Mouse (Mus musculus) midbrain, embryonic 11.5 days (tissue): Measurements from ENCODE around the gene Nbr1. TPM values are rescaled to one million over a fixed set of nuclear protein-coding genes. Genes with fewer than 3 reads are reported as not detected.

Experiments used
- ATAC-seq: fragments of 200-750 bp; cut with Nextera tagmentation; 2 replicates; pipeline ENCODE4 v1.8.0; 2017; ENCODE audit warnings: moderate TSS enrichment, moderate library complexity; ENCODE audit not compliant: low FRiP score
- DNase-seq: peaks from one replicate; pipeline ENCODE4 v3.0.0; 2015; ENCODE audit warnings: low spot score; ENCODE audit errors: missing footprints
- H3K27ac ChIP-seq: fragments of 300-500 bp; sonication (generic); 2 replicates; pipeline ENCODE4 v1.5.1; 2014; ENCODE audit warnings: low read depth, low read length
- H3K27me3 ChIP-seq: fragments of 300-500 bp; sonication (generic); 2 replicates; pipeline ENCODE4 v1.6.1; 2014; ENCODE audit warnings: mild to moderate bottlenecking, low read length, moderate library complexity, mixed read lengths; ENCODE audit not compliant: control insufficient read depth, insufficient read depth
- H3K36me3 ChIP-seq: fragments of 300-500 bp; sonication (generic); 2 replicates; pipeline ENCODE4 v1.6.1; 2014; ENCODE audit warnings: mild to moderate bottlenecking, low read length, moderate library complexity, mixed read lengths; ENCODE audit not compliant: control insufficient read depth, insufficient read depth
- H3K4me1 ChIP-seq: fragments of 300-500 bp; sonication (generic); 2 replicates; pipeline ENCODE4 v1.6.1; 2014; ENCODE audit warnings: low read length; ENCODE audit not compliant: control insufficient read depth, insufficient read depth
- H3K4me2 ChIP-seq: fragments of 300-500 bp; sonication (generic); 2 replicates; pipeline ENCODE4 v1.6.1; 2014; ENCODE audit warnings: mild to moderate bottlenecking, moderate library complexity
- H3K4me3 ChIP-seq: fragments of 300-500 bp; sonication (generic); 2 replicates; pipeline ENCODE4 v1.5.1; 2014; ENCODE audit warnings: low read depth, low read length
- H3K9ac ChIP-seq: fragments of 300-500 bp; sonication (generic); 2 replicates; pipeline ENCODE4 v1.6.1; 2014; ENCODE audit warnings: low read length
- H3K9me3 ChIP-seq: fragments of 300-500 bp; sonication (generic); 2 replicates; pipeline ENCODE4 v1.6.1; 2016; ENCODE audit warnings: low read length; ENCODE audit not compliant: control insufficient read depth
- WGBS: fragments of 180-500 bp; shearing (Covaris S2); extraction: QIAGEN DNeasy Blood & Tissue Kit; methylation state at CpG from one replicate; pipeline ENCODE4 v1.1.7; 2014; 5-methylcytosine and 5-hydroxymethylcytosine counted together
- polyA plus RNA-seq: library from polyadenylated mRNA; unstranded; fragments of >200 nt; fragmentation: Nextera tagmentation; extraction: Ambion mirVana; gene quantifications from 2 replicates; pipeline ENCODE4 v1.2.1, GENCODE M21; 2014

Nbr1 gene
- polyA plus RNA-seq, result 91.0 and 93.8 TPM in 2 replicates

DNA sequence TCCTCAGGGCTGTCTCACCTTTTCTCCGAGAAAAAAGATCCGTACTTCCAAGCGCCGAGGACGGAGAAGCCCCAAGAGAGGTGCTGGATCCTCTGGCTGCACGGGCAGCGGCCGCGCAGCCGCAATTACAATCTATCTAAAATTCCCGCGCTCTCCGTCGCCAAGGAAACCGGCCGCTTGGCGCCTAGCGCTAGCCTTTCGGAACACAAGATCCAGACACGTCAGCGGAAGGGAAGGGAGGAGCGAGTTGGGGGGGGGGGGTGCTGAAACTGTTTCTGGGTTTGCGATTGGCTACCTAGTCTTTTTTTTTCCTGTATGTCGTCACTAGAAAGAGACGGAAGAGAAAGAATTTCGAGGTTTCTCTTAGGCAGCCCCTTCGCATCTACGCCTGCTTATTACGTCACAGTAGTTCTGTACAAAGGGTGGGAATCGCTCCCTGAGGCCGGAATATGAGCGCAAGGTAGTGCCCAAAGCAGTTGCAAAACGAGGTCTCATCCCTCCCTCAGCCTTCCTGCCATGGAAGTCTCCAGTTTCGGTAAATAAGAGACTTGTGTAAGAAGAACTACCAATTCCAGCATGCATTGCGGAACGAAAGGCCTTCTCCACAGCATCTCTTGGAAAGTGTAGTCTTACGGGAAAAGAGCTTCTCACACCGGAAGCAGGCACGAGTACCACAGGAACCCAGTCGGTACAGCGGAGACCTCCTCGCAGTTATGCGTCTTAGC lies at the start of gene Nbr1, which contains the start of gene Brca1:
Gene Nbr1, plus strand, starts transcription at position 399 of the 725 bp plus-strand sequence.
Gene Brca1, minus strand, starts transcription at position 205 of the 725 bp plus-strand sequence.
- peak; percentile 80 for ATAC-seq
- Histone ChIP-seq H3K36me3 (0 out of 2 replicates have a peak, but pooled peaks cover 3% of the 10 kb centered on the region), H3K4me3 (peak within 1 kb of the TSS; percentile 80), H3K27ac (peak within 1 kb of the TSS; percentile 87), H3K4me1 (peaks cover 24% of the 10 kb centered on the region), H3K9me3 (no peaks in the 10 kb centered on the region), H3K27me3 (no peaks in the 10 kb centered on the region), H3K9ac (peak within 1 kb of the TSS; percentile 83), H3K4me2 (peak within 1 kb of the TSS; percentile 78)
- peak; percentile 100 for DNase-seq
- under 1% methylated on average over 43 of the region's 43 CpGs for WGBS

DNA sequence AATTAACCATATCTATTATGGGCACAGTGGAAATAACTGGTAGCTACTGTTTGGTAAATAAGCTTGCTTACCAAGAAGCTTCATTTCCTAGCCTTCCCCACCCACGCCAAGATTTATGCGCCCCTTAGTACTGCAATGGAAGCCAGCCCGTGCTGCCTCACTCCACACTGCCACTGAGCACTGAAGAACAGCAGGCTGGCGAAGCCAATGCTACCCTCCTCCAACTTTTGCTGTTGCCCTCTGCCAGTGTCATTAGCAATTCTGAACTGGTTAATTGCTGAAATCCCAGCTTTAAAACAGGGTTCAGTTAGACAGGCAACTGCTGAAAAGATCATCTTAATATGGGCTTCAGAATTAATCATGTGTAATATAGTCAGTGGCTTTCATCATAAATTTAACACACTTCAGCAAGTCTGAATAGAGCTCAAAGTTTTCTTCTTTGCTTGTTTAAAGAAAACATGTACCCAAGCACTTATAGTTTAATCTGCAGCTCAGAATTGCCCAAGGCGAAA lies 45.6 kb upstream of the Nbr1 start:
- Histone ChIP-seq H3K4me2 (no peak overlapping the region), H3K4me1 (no peaks in the 10 kb centered on the region), H3K4me3 (no peak overlapping the region), H3K27me3 (no peaks in the 10 kb centered on the region), H3K27ac (no peak overlapping the region), H3K9ac (no peak overlapping the region), H3K36me3 (peaks cover 10% of the 10 kb centered on the region), H3K9me3 (no peaks in the 10 kb centered on the region)
- ATAC-seq, result no peak
- WGBS, result 84% methylated on average over 5 of the region's 5 CpGs
- no peak for DNase-seq

DNA sequence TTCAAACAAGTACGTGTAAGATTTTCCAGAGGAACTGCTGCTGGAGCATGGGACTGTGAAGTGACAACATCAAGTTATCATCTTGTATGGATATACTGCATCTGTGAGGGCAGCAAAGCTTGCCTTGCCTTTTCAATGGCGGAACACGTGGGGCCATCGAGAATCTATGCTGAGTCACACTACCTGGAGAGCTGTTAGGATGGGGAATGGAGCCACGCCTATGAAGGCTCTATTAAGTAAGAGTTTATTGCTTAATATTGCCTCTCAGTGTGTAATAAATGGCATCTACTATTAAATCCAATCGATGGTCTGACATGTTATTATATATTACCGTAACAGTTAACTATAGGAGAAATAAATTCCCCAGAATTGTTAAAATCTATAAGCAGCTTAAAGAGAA lies 44.9 kb upstream of the Nbr1 start:
- no peak overlapping the region for H3K27ac ChIP-seq
- H3K36me3 ChIP-seq, result peaks cover 10% of the 10 kb centered on the region
- H3K9me3 ChIP-seq, result no peaks in the 10 kb centered on the region
- no peak overlapping the region for H3K9ac ChIP-seq
- ATAC-seq (no peak), DNase-seq (no peak)
- H3K4me2 ChIP-seq, result no peak overlapping the region
- H3K27me3 ChIP-seq, result no peaks in the 10 kb centered on the region
- 95% methylated on average over 7 of the region's 7 CpGs for WGBS
- no peak overlapping the region for H3K4me3 ChIP-seq
- no peaks in the 10 kb centered on the region for H3K4me1 ChIP-seq

DNA sequence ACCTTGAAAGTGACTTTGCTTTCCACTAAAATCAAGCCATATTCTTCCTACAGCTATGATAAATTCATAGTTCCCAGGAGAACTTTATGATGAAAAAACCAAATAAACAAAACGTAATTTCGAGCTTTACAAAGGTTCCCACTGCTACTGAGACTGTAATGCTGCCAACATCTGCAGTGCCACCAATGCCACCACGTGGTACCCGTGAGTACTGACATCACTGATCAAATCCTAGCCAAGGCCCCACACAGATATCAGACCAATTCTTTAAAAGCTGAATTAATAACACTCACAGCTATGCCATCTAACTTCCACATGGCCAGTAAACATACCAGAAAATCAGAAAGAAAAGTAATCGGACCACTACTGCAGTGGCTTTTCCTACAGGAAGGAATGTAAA lies 33.0 kb upstream of the Nbr1 start:
- H3K36me3 ChIP-seq, result peaks cover 3% of the 10 kb centered on the region; the same call in 1 of the 2 replicates
- H3K9me3 ChIP-seq, result no peaks in the 10 kb centered on the region
- no peaks in the 10 kb centered on the region for H3K27me3 ChIP-seq
- no peak overlapping the region for H3K27ac ChIP-seq
- H3K4me3 ChIP-seq, result no peak overlapping the region
- ATAC-seq (no peak), DNase-seq (no peak)
- no peaks in the 10 kb centered on the region for H3K4me1 ChIP-seq
- WGBS, result 84% methylated on average over 5 of the region's 5 CpGs
- H3K9ac ChIP-seq, result no peak overlapping the region
- H3K4me2 ChIP-seq, result no peak overlapping the region

DNA sequence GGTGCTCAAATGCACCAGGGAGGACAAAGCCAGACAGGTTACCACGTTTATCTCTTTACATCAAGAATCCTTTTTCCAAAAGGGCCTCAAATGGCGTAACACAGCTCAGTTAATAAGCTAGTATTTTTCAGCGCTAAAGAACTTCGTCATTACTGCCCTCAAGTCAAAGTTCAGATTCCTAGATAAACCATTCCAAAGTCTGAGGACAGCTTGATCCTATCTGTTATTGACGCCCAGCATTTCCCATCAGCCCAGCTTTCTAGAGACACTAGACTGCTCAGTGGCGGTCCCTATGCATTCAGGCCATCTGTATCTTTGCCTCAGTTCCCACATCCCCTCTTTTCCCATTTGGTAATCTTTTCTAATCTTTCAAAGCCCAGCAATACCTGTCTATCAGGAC lies 32.6 kb upstream of the Nbr1 start:
- H3K27ac ChIP-seq, result no peak overlapping the region
- H3K36me3 ChIP-seq, result peaks cover under 1% of the 10 kb centered on the region; the same call in 1 of the 2 replicates
- ATAC-seq (no peak), DNase-seq (no peak)
- no peaks in the 10 kb centered on the region for H3K9me3 ChIP-seq
- no peak overlapping the region for H3K4me2 ChIP-seq
- H3K9ac ChIP-seq, result no peak overlapping the region
- H3K27me3 ChIP-seq, result no peaks in the 10 kb centered on the region
- H3K4me3 ChIP-seq, result no peak overlapping the region
- no peaks in the 10 kb centered on the region for H3K4me1 ChIP-seq
- WGBS, result 95% methylated on average over 6 of the region's 6 CpGs

DNA sequence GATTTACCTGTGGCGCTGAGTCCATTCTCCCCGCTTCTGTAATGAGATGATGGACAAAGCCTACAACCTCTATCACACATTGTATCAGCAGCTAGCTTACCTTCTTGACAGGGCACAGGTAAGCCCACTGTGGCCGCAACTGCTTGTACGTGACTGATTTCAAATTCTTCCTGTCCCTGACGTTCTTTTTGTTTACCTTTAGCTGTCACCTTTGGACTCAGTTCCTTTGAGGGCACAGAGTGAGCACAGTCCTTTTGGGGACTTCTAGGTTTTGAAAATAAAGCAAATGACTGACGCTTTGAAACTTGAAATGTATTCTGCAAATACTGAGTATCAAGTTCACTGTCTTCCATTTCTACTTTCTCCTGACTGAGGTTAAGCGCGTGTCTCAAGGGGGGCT lies 27.5 kb upstream of the Nbr1 start:
- WGBS, result 95% methylated on average over 8 of the region's 8 CpGs
- no peak overlapping the region for H3K4me3 ChIP-seq
- H3K36me3 ChIP-seq, result peaks cover 8% of the 10 kb centered on the region
- H3K27me3 ChIP-seq, result no peaks in the 10 kb centered on the region
- H3K4me1 ChIP-seq, result no peaks in the 10 kb centered on the region
- no peak overlapping the region for H3K4me2 ChIP-seq
- ATAC-seq (no peak), DNase-seq (no peak)
- no peak overlapping the region for H3K9ac ChIP-seq
- no peak overlapping the region for H3K27ac ChIP-seq
- no peaks in the 10 kb centered on the region for H3K9me3 ChIP-seq

DNA sequence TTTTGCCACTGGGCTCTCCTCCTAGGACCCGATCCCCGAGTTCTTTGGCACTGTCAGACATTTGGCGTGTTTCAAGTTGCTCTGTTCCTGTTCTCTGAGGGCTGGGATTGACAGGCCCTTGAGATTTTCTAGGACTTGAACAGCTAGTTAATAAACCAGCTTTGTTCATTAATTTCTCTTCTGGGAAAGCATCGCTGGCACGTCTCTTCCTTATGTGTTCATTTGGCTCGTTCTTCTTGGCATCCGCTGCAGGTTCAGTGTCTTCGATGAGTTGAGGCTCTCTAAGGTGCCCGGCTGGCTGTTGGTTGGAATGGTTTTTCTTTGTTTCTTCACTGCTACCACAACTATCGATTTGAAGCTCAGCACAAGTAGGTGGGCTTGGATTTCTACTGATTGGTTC lies 26.9 kb upstream of the Nbr1 start:
- Histone ChIP-seq H3K4me3 (no peak overlapping the region), H3K27me3 (no peaks in the 10 kb centered on the region), H3K27ac (no peak overlapping the region), H3K9me3 (no peaks in the 10 kb centered on the region), H3K9ac (no peak overlapping the region), H3K36me3 (peaks cover 9% of the 10 kb centered on the region), H3K4me2 (no peak overlapping the region), H3K4me1 (no peaks in the 10 kb centered on the region)
- ATAC-seq (no peak), DNase-seq (no peak)
- 97% methylated on average over 10 of the region's 10 CpGs for WGBS

DNA sequence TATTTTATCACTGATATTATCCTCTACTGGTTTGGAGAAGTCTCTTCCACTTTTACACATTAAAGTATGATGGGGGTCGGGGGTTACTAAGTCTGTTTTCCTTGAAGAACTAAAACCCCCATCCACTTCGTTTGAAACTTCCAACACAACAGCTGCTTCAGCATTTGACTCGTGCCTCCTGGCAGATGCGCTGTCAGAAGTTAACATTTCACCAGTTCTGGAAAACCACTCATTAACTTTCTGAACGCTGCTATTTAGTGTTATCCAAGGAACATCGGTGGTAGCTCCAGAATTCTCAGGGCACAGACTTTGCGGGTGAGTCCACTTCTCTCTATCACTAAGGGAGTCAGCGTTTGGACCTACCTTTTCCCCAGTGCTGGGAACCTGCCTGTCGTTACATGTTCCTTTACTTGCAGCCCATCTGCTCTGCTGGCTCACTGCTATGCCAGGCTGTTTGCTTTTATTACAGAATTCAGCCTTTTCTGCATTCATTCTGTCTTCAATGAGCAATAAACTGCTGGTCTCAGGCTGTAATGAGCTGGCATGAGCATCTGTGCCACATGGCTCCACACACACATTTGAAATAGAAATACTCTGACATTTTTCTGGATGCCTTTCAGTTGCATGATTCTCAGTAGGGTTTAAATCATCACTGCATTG lies 25.9 kb upstream of the Nbr1 start:
- Histone ChIP-seq H3K27ac (no peak overlapping the region), H3K4me3 (no peak overlapping the region), H3K4me1 (no peaks in the 10 kb centered on the region), H3K9me3 (no peaks in the 10 kb centered on the region), H3K9ac (no peak overlapping the region), H3K27me3 (no peaks in the 10 kb centered on the region), H3K4me2 (no peak overlapping the region), H3K36me3 (peaks cover 12% of the 10 kb centered on the region)
- DNase-seq (peak; percentile 60), ATAC-seq (no peak)
- 93% methylated on average over 9 of the region's 9 CpGs for whole genome bisulfite sequencing

DNA sequence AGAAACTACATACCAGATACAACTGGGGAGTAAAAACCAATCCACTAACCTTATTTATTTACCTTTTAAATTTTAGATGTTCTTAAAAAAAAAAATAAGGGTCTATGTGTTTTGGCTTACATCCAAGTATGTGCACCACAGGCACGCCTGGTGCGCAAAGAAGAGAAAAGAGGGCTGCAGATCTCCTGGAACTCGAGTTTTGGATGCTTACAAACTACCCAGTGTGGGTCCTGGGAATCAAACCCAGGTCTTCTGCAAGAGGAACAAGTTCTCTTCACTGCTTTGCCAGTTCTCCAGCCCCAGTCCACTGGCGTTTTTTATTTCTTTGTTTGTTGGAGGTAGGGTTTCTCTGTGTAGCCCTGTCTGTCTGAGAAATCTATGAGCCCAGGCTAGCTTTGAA lies 25.3 kb upstream of the Nbr1 start:
- Histone ChIP-seq H3K27me3 (no peaks in the 10 kb centered on the region), H3K27ac (no peak overlapping the region), H3K9ac (no peak overlapping the region), H3K4me1 (no peaks in the 10 kb centered on the region), H3K4me2 (no peak overlapping the region), H3K9me3 (no peaks in the 10 kb centered on the region), H3K4me3 (no peak overlapping the region), H3K36me3 (peaks cover 14% of the 10 kb centered on the region)
- WGBS, result 91% methylated on average over 4 of the region's 4 CpGs
- no peak for ATAC-seq
- DNase-seq, result no peak
